Mouse (Mus musculus) heart, adult 9 months (tissue): ENCODE measurements around the gene Togaram1.

Source experiments
- DNase-seq, 2 experiments: peaks; one replicate each; pipeline ENCODE4 v3.0.0; 2022; ENCODE audit warnings: low spot score in 2 of 2

The Togaram1 gene

GRCm38 (mm10) chr12:64965124-64966026 lies at the start of gene Togaram1, which contains the start of gene Klhl28:
Gene Togaram1 (plus strand): TSS chr12:64965804.
Gene Klhl28 (minus strand): TSS chr12:64965534.
- DNase-seq: peak; percentile 100

GRCm38 (mm10) chr12:64916735-64917134 lies 48.9 kb upstream of the Togaram1 start:
- no peak for DNase-seq

GRCm38 (mm10) chr12:64917578-64918471 lies 47.8 kb upstream of the Togaram1 start, which contains the start of gene Gm527:
Gene Gm527 (plus strand): TSS chr12:64917906.
- peak; percentile 95 to 96 for DNase-seq

- no peak for DNase-seq
Observed at GRCm38 (mm10) chr12:64937493-64937892, 28.1 kb upstream of the Togaram1 start.

GRCm38 (mm10) chr12:64964560-64964959 lies 1.0 kb upstream of the Togaram1 start:
- peak in 1 of 2 experiments; percentile 4 for DNase-seq

GRCm38 (mm10) chr12:64966101-64966631 lies 562 bp downstream of the Togaram1 start:
- peak in 1 of 2 experiments; percentile 37 for DNase-seq

GRCm38 (mm10) chr12:64966652-64967435 lies 1.2 kb downstream of the Togaram1 start:
- no peak for DNase-seq

GRCm38 (mm10) chr12:64967470-64967869 lies 1.9 kb downstream of the Togaram1 start:
- peak; percentile 1 to 4 for DNase-seq

- no peak for DNase-seq
Observed at GRCm38 (mm10) chr12:64968067-64968466, 2.5 kb downstream of the Togaram1 start.

GRCm38 (mm10) chr12:64971399-64971798 lies 5.8 kb downstream of the Togaram1 start:
- DNase-seq: no peak

GRCm38 (mm10) chr12:64972063-64972462 lies 6.5 kb downstream of the Togaram1 start:
- no peak for DNase-seq

- no peak for DNase-seq
Observed at GRCm38 (mm10) chr12:64975558-64975957, 10.0 kb downstream of the Togaram1 start.

GRCm38 (mm10) chr12:64976191-64976590 lies 10.6 kb downstream of the Togaram1 start:
- no peak for DNase-seq

- DNase-seq: no peak
Observed at GRCm38 (mm10) chr12:64977518-64977917, 11.9 kb downstream of the Togaram1 start.

- DNase-seq: no peak
Observed at GRCm38 (mm10) chr12:65007725-65008124, 42.1 kb downstream of the Togaram1 start.

GRCm38 (mm10) chr12:65022842-65023241 lies 57.2 kb downstream of the Togaram1 start:
- no peak for DNase-seq

GRCm38 (mm10) chr12:65035839-65036189 lies 70.2 kb downstream of the Togaram1 start:
- DNase-seq: peak in 1 of 2 experiments; percentile 8

GRCm38 (mm10) chr12:65036190-65036870 lies 70.7 kb downstream of the Togaram1 start, which contains the start of gene Prpf39:
Gene Prpf39 (plus strand): TSS chr12:65036333.
- DNase-seq: peak; percentile 90 to 91

GRCm38 (mm10) chr12:65036892-65037545 lies 71.4 kb downstream of the Togaram1 start:
- DNase-seq: no peak

GRCm38 (mm10) chr12:65037546-65037937 lies 71.9 kb downstream of the Togaram1 start:
- DNase-seq: no peak
